Mouse (Mus musculus): ENCODE results near the gene Rd3l. TPM values are rescaled to one million over a fixed set of nuclear protein-coding genes. Genes with fewer than 3 reads are reported as not detected.

The Rd3l gene
- polyA plus RNA-seq, 1 experiment from 2014 or later, result not detected

DNA sequence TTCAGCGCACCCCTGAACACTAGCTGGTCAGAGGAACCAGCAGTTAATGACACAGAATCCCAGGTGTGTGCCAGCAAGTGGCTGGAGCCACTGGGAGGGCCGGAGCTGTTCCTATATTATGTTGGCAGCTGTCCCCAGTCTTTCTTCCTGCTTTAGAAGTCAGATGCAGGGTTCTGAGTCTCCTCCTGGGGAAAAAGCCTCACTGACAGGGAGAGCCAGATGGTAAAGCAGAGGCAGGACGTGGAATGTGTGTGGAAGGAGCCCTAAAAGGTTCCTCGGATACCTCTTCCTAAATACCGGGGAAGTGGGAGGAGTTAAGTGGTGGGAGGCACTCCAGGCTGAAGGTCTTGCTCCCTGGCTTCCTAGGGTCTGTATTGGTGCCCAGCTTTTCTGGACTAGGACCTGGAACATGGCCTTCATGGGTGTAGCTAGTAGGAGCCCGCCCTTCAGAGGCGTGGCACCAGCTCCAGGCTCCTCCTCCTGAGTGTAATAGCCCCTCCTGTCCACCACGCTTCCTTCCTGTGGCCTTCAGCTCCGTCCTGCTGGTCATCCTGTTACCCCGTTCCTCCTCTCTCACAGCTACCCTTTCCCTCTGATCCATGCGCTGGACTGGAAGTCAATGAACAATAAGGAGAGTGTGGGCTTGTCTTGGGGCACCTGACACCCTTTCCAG, 47.9 kb downstream of the Rd3l start:
- H3K4me1 ChIP-seq, result peaks cover 35% of the 10 kb centered on the region
- H3K36me3 ChIP-seq, result no peaks in the 10 kb centered on the region
- H3K9me3 ChIP-seq (replicated peaks), result no peaks in the 10 kb centered on the region
- DNase-seq (ENCODE audit: low spot score), result no peak
- no peaks in the 10 kb centered on the region for H3K27me3 ChIP-seq (ENCODE audit: low read depth, poor library complexity, severe bottlenecking)
- 71% methylated on average over 11 of the region's 11 CpGs for WGBS
- no peak overlapping the region for H3K4me3 ChIP-seq
- H3K27ac ChIP-seq (replicated peaks), result no peak overlapping the region

DNA sequence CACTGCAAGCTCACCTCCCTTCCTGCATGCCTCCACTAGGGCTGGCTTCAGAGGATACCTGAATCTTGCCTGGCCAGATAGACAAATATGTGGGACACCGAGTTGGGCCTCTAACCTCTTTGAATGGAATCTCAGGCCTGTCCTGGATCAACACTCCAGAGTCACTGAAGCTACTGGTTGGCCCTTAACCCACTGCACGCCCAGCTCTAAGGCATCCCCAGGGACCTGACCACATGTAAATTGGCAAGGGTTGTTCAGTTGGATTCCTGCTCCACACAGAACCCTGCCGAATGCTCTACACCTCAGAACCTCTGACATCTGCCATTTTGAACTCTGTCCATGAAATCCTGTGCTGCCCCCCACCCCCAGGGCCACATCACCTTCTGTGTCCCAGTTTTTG, 48.6 kb downstream of the Rd3l start:
- WGBS, result 74% methylated on average over 3 of the region's 3 CpGs
- Histone ChIP-seq H3K9me3 (replicated peaks) (no peaks in the 10 kb centered on the region), H3K27ac (replicated peaks) (no peak overlapping the region; the same call in 1 of the 2 replicates), H3K36me3 (no peaks in the 10 kb centered on the region), H3K27me3 (ENCODE audit: low read depth, poor library complexity, severe bottlenecking) (no peaks in the 10 kb centered on the region), H3K4me1 (peaks cover 30% of the 10 kb centered on the region), H3K4me3 (no peak overlapping the region)
- no peak for DNase-seq (ENCODE audit: low spot score)

DNA sequence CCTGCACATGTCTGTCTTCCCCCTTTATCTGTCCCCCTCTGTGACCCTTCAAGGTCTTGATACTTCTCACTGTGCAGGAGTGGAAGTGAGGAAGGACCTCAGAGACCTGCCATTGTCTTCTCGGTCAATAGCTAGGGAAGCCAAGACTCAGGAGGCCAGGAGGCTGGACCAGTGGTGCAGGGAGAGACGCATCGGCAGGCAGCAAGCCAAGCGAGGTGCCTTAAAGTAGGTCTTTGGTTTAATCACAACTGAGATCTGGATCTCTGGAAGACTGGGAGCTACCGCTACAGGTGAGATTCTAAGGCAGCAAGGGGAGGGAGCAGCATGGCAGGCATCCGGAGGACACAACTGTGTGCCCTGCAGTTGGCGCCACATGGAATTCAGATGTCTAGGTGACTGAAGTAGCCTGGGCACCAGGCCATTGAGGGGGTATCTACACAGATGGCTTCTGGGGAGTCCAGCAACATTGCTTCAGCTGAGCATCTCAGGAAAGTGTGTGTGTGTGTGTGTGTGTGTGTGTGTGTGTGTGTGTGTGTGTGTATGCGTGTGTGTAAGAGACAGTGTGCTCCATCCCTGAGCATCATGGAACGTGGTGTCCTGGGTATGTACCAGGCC, 49.6 kb downstream of the Rd3l start:
- H3K27ac ChIP-seq (replicated peaks), result no peak overlapping the region
- WGBS, result 84% methylated on average over 9 of the region's 9 CpGs
- no peak for DNase-seq (ENCODE audit: low spot score)

More for the DNA sequence above, 49.6 kb downstream of the Rd3l start:
- H3K36me3 ChIP-seq, result no peaks in the 10 kb centered on the region
- no peaks in the 10 kb centered on the region for H3K27me3 ChIP-seq (ENCODE audit: low read depth, poor library complexity, severe bottlenecking)
- peaks cover 20% of the 10 kb centered on the region for H3K4me1 ChIP-seq
- H3K9me3 ChIP-seq (replicated peaks), result no peaks in the 10 kb centered on the region
- H3K4me3 ChIP-seq, result no peak overlapping the region

Other genes starting within 250 kb of the Rd3l start
- 189 and 265 TPM in 2 replicates for gene Klc1, start 222.5 kb downstream of the Rd3l start, polyA plus RNA-seq (2016; fragmentation: Nextera tagmentation; extraction: Ambion mirVana)
- gene Xrcc3, start 167.4 kb downstream of the Rd3l start, polyA plus RNA-seq (2016; fragmentation: Nextera tagmentation; extraction: Ambion mirVana), result 16.7 and 18.2 TPM in 2 replicates
- gene Zfyve21, start 167.1 kb downstream of the Rd3l start, polyA plus RNA-seq (2016; fragmentation: Nextera tagmentation; extraction: Ambion mirVana), result 75.3 and 79.2 TPM in 2 replicates
- gene Ppp1r13b, start 73.2 kb downstream of the Rd3l start, polyA plus RNA-seq (2016; fragmentation: Nextera tagmentation; extraction: Ambion mirVana), result 3.5 and 4.9 TPM in 2 replicates
- gene Atp5mpl, start 14.3 kb downstream of the Rd3l start, polyA plus RNA-seq (2016; fragmentation: Nextera tagmentation; extraction: Ambion mirVana), result 559 and 585 TPM in 2 replicates
- gene Tdrd9, start 9.8 kb downstream of the Rd3l start, polyA plus RNA-seq (2016; fragmentation: Nextera tagmentation; extraction: Ambion mirVana), result 1.0 TPM in 2 replicates
- 1.3 and 1.5 TPM in 2 replicates for gene Aspg, start 125.4 kb upstream of the Rd3l start, polyA plus RNA-seq (2016; fragmentation: Nextera tagmentation; extraction: Ambion mirVana)
- gene Kif26a, start 164.9 kb upstream of the Rd3l start, polyA plus RNA-seq (2016; fragmentation: Nextera tagmentation; extraction: Ambion mirVana), result 3.3 and 4.7 TPM in 2 replicates

Data from midbrain, embryonic 10.5 days (tissue).